31 mouse cellular contexts compared by ENCODE assay signal in genomic region chr2:124354716-124355115, GRCm38 (mm10).
"Had no signal": no experiment of that assay in that cellular context is flagged by ENCODE, and none has a peak within 500 bp of the region (broad histone marks: within the 10 kb centered on the region; RNA-seq: fewer than 3 reads in every experiment).

No protein-coding gene starts in this region.

- H3K4me1 ChIP-seq: limb, embryonic 12.5 days; limb, embryonic 13.5 days; limb, embryonic 15.5 days; liver, embryonic 12.5 days; liver, embryonic 13.5 days; liver, embryonic 15.5 days; megakaryocyte, embryonic 14.5 days; midbrain, embryonic 10.5 days; midbrain, embryonic 12.5 days; midbrain, embryonic 13.5 days; midbrain, embryonic 15.5 days; neural tube, embryonic 12.5 days; neural tube, embryonic 13.5 days had no signal

- DNase-seq: left cerebral cortex, postnatal 4 days; liver; liver, embryonic 13.5 days; liver, postnatal 0 days; lung, adult 18-20 months; lung, adult 2 months; lung, embryonic 14.5 days; lung, postnatal 10 days; lung, postnatal 14 days; lung, postnatal 36 days; lung, postnatal 4 days; midbrain, embryonic 14.5 days had no signal

- H3K27me3 ChIP-seq: limb, embryonic 12.5 days; limb, embryonic 13.5 days; limb, embryonic 15.5 days; liver, embryonic 12.5 days; liver, embryonic 13.5 days; liver, embryonic 15.5 days; lung, embryonic 15.5 days; megakaryocyte, embryonic 14.5 days; midbrain, embryonic 12.5 days; midbrain, embryonic 13.5 days; midbrain, embryonic 15.5 days; neural tube, embryonic 12.5 days; neural tube, embryonic 13.5 days had no signal

- H3K4me2 ChIP-seq: limb, embryonic 12.5 days; limb, embryonic 13.5 days; limb, embryonic 15.5 days; liver, embryonic 11.5 days; liver, embryonic 12.5 days; liver, embryonic 13.5 days; liver, embryonic 15.5 days; lung, embryonic 14.5 days; lung, embryonic 15.5 days; midbrain, embryonic 12.5 days; midbrain, embryonic 13.5 days; midbrain, embryonic 15.5 days; neural tube, embryonic 12.5 days; neural tube, embryonic 13.5 days had no signal

- H3K4me3 ChIP-seq: left cerebral cortex, adult 2 months; limb, embryonic 12.5 days; limb, embryonic 13.5 days; limb, embryonic 15.5 days; liver, embryonic 12.5 days; liver, embryonic 13.5 days; liver, embryonic 15.5 days; lung, embryonic 15.5 days; megakaryocyte, embryonic 14.5 days; midbrain, embryonic 10.5 days; midbrain, embryonic 12.5 days; midbrain, embryonic 13.5 days; midbrain, embryonic 15.5 days; myocyte; neural tube, embryonic 12.5 days; neural tube, embryonic 13.5 days had no signal

- H3K36me3 ChIP-seq: limb, embryonic 12.5 days; limb, embryonic 13.5 days; limb, embryonic 15.5 days; liver, embryonic 12.5 days; liver, embryonic 13.5 days; liver, embryonic 15.5 days; lung, embryonic 15.5 days; midbrain, embryonic 10.5 days; midbrain, embryonic 12.5 days; midbrain, embryonic 13.5 days; midbrain, embryonic 15.5 days; neural tube, embryonic 12.5 days; neural tube, embryonic 13.5 days had no signal

- H3K9ac ChIP-seq: limb, embryonic 12.5 days; limb, embryonic 13.5 days; limb, embryonic 15.5 days; liver, embryonic 12.5 days; liver, embryonic 13.5 days; liver, embryonic 14.5 days; liver, embryonic 15.5 days; liver, postnatal 0 days; lung, embryonic 14.5 days; lung, embryonic 15.5 days; midbrain, embryonic 12.5 days; midbrain, embryonic 13.5 days; midbrain, embryonic 15.5 days; neural tube, embryonic 12.5 days; neural tube, embryonic 13.5 days had no signal

- ATAC-seq: liver, embryonic 12.5 days; liver, postnatal 0 days; lung, postnatal 0 days; midbrain, embryonic 13.5 days; midbrain, embryonic 15.5 days had no signal

- H3K9me3 ChIP-seq: limb, embryonic 12.5 days; limb, embryonic 13.5 days; limb, embryonic 15.5 days; liver, embryonic 12.5 days; liver, embryonic 13.5 days; liver, embryonic 15.5 days; lung, embryonic 15.5 days; midbrain, embryonic 10.5 days; midbrain, embryonic 12.5 days; midbrain, embryonic 13.5 days; midbrain, embryonic 15.5 days; neural tube, embryonic 12.5 days; neural tube, embryonic 13.5 days had no signal

- H3K27ac ChIP-seq: left cerebral cortex, adult 2 months; limb, embryonic 12.5 days; limb, embryonic 13.5 days; limb, embryonic 15.5 days; liver, embryonic 12.5 days; liver, embryonic 13.5 days; liver, embryonic 14.5 days; liver, embryonic 15.5 days; lung, embryonic 15.5 days; macrophage; midbrain, embryonic 10.5 days; midbrain, embryonic 12.5 days; midbrain, embryonic 13.5 days; midbrain, embryonic 15.5 days; neural tube, embryonic 12.5 days; neural tube, embryonic 13.5 days had no signal
